Mouse (Mus musculus) heart, postnatal 0 days (tissue): ENCODE results near the gene Lmna.

Experiments
- CTCF ChIP-seq: IDR thresholded peaks from 2 replicates; pipeline ENCODE4 v1.5.1; 2016; ENCODE audit warnings: antibody characterized with exemption, control low read depth, low read depth
- EP300 ChIP-seq: IDR thresholded peaks from 2 replicates; pipeline ENCODE4 v1.6.1; 2016; ENCODE audit warnings: antibody characterized with exemption, low read depth

DNA sequence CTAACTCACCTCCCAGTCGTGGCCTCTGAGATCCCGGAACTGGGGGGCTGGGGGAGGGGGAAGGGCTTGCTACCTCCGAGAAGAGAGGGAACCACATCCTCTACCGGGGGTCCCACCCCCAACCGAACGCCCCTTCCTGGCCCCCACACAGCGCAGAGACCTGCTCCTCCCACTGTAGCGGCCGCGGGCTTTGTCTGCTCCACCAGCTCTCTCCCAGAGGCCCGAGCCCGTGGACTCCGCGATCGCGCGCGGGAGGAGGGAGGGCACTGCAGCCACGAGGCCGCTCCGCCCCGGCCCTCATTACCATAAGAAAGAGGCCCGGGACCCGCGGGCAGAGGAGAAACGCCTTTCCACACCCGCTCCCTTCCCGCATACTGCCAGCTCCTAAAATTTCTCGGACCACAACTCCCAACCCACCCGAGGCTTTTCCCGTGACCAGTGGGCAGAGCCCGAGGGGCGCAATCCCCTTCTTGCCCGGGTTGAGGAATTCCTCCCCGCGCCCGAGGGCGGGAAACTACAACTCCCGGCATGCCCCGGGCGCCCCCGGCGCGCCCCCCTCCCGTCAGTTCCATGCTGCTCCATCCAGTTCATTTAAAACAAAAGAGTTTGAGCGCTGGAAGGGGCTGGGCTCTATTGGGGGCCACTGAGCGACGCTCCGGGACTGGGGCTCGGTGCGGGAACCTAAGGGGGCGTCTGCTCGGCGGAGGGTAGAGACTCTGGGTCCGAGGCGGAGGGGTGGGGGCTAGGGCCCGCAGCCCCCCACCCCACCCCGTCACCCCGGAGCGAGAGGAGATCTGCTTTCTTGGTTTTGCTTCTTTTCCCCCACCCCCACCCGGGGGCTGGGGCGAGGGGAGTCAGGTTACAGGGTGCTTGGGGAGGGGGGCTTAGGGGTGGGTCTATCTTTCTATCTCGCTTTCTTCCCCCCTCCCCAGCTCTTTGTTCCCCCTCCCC lies 21.9 kb upstream of the Lmna start:
- TF ChIP-seq CTCF: no peak
- TF ChIP-seq EP300: no peak
